Mouse (Mus musculus) forebrain, embryonic 13.5 days (tissue): ENCODE results near the gene Ssbp2. TPM values are rescaled to one million over a fixed set of nuclear protein-coding genes. Genes with fewer than 3 reads are reported as not detected.

ENCODE experiments used
- ATAC-seq: fragments of 200-750 bp; cut with Nextera tagmentation; 2 replicates; pipeline ENCODE4 v1.8.0; 2017
- H3K27ac ChIP-seq: fragments of 300-500 bp; sonication (generic); 2 replicates; pipeline ENCODE4 v1.5.1; 2015; ENCODE audit warnings: inconsistent platforms, mild to moderate bottlenecking, moderate library complexity
- H3K27me3 ChIP-seq: fragments of 300-500 bp; sonication (generic); 2 replicates; pipeline ENCODE4 v1.6.1; 2015; ENCODE audit warnings: mild to moderate bottlenecking, inconsistent platforms
- H3K36me3 ChIP-seq: fragments of 300-500 bp; sonication (generic); 2 replicates; pipeline ENCODE4 v1.6.1; 2015; ENCODE audit warnings: mild to moderate bottlenecking, inconsistent platforms; ENCODE audit not compliant: poor library complexity, severe bottlenecking
- H3K4me1 ChIP-seq: fragments of 300-500 bp; sonication (generic); 2 replicates; pipeline ENCODE4 v1.6.1; 2015; ENCODE audit warnings: inconsistent platforms
- H3K4me2 ChIP-seq: fragments of 300-500 bp; sonication (generic); 2 replicates; pipeline ENCODE4 v1.6.1; 2015; ENCODE audit warnings: inconsistent platforms, mild to moderate bottlenecking, moderate library complexity
- H3K4me3 ChIP-seq: fragments of 300-500 bp; sonication (generic); 2 replicates; pipeline ENCODE4 v1.5.1; 2015; ENCODE audit warnings: mild to moderate bottlenecking, inconsistent platforms
- H3K9ac ChIP-seq: fragments of 300-500 bp; sonication (generic); 2 replicates; pipeline ENCODE4 v1.6.1; 2015; ENCODE audit warnings: mild to moderate bottlenecking, inconsistent platforms
- H3K9me3 ChIP-seq: fragments of 300-500 bp; sonication (generic); replicated peaks from 2 replicates; pipeline ENCODE4 v1.6.1; 2016; ENCODE audit warnings: inconsistent platforms
- WGBS: fragments of 180-500 bp; shearing (Covaris S2); methylation state at CpG from one replicate; pipeline ENCODE4 v1.1.7; 2015; 5-methylcytosine and 5-hydroxymethylcytosine counted together
- polyA plus RNA-seq: library from polyadenylated mRNA; unstranded; fragments of >200 nt; fragmentation: Nextera tagmentation; extraction: Ambion mirVana; gene quantifications from 2 replicates; pipeline ENCODE4 v1.2.1, GENCODE M21; 2015

The Ssbp2 gene
- polyA plus RNA-seq, 1 experiment from 2014 or later = 202 TPM

DNA sequence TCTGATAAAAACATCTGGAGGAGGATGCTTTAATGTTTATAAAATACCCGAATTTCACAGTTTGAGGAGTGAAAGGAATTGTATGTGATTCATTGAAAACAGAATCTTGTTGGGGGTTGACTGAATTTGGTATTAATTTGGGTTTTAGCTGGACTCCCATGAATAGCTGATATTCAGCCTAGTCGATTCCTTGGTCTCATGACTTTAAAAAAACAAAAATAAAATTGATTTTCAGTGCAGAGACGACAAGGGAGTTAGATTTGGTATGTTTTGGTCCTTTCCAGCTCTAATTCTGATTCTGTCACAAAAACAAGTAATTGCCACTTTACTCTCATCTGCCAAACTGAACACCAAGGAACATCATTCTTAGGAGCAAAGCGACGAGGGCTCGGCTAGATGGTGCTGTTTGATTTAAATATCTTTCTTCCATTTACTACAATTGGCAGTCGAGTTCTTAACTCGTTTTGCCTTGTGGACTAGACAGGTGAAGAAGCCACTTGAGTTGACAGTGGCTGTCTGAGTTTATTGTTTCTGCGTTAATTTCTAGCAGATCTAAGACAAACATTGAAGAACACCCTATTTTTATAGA, 2.9 kb downstream of the Ssbp2 start:
- ATAC-seq = no peak
- H3K27me3 ChIP-seq = no peaks in the 10 kb centered on the region
- H3K9me3 ChIP-seq = no peaks in the 10 kb centered on the region
- H3K27ac ChIP-seq = no peak overlapping the region
- H3K4me3 ChIP-seq = peak overlapping the region; percentile 97
- 12% methylated on average over 9 of the region's 9 CpGs for WGBS
- H3K9ac ChIP-seq = 0 out of 2 replicates have a peak overlapping the region, but pooled peaks have one; percentile 12
- H3K4me2 ChIP-seq = peak overlapping the region; percentile 87
- H3K36me3 ChIP-seq = no peaks in the 10 kb centered on the region
- peaks cover 42% of the 10 kb centered on the region for H3K4me1 ChIP-seq

DNA sequence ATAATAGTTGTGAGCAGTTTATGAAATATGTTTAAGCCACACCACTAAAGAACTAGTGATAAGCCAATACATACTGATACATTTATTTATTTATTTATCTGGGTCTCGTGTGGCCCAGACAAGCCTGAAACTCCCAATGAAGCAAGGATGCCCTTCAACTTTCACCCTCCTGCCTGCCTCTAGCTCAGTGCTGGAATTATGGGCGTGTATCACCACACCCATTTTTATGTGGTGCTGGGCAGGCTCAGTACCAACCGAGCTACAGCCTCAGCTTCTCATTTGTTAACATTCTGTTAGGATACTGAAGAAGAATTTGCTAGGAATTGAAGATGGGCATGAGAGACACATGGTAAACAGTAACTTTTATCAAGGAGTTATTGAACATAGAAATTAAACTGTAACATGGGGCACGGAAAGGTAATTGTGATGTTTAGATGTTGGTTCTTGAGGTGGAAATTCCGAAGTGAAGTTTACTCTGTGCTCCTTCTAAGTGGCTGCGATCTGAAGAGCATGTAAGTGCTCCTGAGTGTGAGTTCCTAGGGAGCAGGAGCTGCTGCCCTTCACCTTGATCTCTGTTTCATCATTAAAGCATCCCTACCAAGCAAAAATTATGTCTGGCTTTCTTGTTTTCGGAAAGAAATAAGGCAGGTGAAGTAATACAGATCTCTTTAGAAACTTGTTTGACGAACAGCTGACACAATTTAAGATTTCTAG, 5.1 kb downstream of the Ssbp2 start:
- no peak overlapping the region for H3K9ac ChIP-seq
- no peak for ATAC-seq
- no peak overlapping the region for H3K4me3 ChIP-seq
- H3K9me3 ChIP-seq = no peaks in the 10 kb centered on the region
- H3K27ac ChIP-seq = no peak overlapping the region
- H3K4me1 ChIP-seq = peaks cover 32% of the 10 kb centered on the region
- no peaks in the 10 kb centered on the region for H3K36me3 ChIP-seq
- no peaks in the 10 kb centered on the region for H3K27me3 ChIP-seq
- 89% methylated on average over 8 of the region's 8 CpGs for WGBS
- H3K4me2 ChIP-seq = no peak overlapping the region

DNA sequence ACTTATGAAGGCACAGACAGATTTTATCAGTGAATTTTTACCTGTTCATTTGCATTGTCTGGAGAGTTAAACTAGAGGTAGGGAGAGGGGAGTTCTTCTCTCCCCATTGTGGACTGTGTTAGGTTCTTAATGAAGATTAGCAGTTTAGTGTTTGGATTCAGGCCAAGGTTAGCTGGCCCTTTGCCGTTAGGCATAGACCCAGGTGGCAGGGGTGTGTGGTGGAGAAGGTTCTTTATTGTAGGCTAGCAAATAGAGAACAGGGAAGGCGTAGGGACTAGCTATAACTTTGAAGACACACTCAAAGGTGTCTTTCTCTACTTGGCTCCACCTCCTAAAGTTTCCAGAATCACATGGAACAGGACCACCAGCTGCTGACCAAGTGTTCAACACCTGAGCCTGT, 11.5 kb downstream of the Ssbp2 start:
- no peak overlapping the region for H3K4me3 ChIP-seq
- no peak for ATAC-seq

DNA sequence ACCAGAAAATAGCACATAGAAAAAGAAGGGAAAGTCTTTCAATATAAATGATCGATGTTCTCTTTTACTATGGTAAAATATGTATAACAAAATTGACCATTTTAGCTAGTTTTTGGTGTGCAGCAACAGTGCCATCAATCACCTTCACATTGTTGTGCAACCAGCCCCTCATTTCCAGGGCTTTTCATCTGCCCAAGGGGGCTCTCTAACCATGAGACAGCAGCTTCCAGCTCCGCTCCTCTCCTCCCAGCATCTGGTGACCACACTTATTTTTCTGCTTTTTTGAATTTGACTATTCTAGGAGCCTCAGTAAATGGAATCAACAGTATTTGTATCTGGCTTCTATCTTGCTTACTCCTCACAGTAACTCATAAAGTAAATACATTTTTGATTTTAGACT, 11.9 kb downstream of the Ssbp2 start:
- Histone ChIP-seq H3K4me1 (peaks cover 14% of the 10 kb centered on the region), H3K27ac (no peak overlapping the region)

More for the DNA sequence above, 11.5 kb downstream of the Ssbp2 start:
- H3K27ac ChIP-seq = no peak overlapping the region
- H3K9ac ChIP-seq = no peak overlapping the region
- peaks cover 14% of the 10 kb centered on the region for H3K4me1 ChIP-seq
- WGBS = 26% methylated on average over 2 of the region's 2 CpGs
- H3K4me2 ChIP-seq = no peak overlapping the region
- H3K36me3 ChIP-seq = no peaks in the 10 kb centered on the region
- H3K27me3 ChIP-seq = no peaks in the 10 kb centered on the region
- no peaks in the 10 kb centered on the region for H3K9me3 ChIP-seq

DNA sequence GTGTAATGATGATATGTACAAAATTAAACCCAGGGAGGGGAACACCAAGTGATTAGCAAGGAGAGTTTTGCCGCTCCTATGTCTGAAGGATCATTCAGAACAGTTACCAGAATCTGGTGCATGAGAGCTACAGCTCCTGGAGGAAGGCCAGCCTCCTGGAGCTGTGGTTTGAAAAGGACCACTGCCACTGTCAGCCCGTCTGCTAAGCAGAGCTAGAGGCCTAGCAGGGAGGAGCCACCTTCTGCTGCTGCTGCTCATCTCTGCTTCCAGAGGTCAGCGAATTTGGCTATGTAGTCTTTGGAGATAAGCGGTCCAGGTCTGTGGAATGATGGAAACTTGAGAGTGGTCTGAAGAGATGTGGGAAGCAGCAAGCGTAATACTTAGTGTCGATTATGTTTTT, 13.4 kb downstream of the Ssbp2 start:
- H3K9me3 ChIP-seq = no peaks in the 10 kb centered on the region
- no peaks in the 10 kb centered on the region for H3K27me3 ChIP-seq
- no peak for ATAC-seq
- H3K4me3 ChIP-seq = no peak overlapping the region
- H3K36me3 ChIP-seq = no peaks in the 10 kb centered on the region
- peaks cover 25% of the 10 kb centered on the region for H3K4me1 ChIP-seq
- WGBS = 75% methylated on average over 6 of the region's 6 CpGs
- peak overlapping the region; percentile 17 for H3K9ac ChIP-seq
- H3K4me2 ChIP-seq = no peak overlapping the region
- no peak overlapping the region for H3K27ac ChIP-seq

More for the DNA sequence above, 11.9 kb downstream of the Ssbp2 start:
- Histone ChIP-seq H3K9me3 (no peaks in the 10 kb centered on the region), H3K27me3 (no peaks in the 10 kb centered on the region), H3K4me3 (no peak overlapping the region), H3K9ac (no peak overlapping the region), H3K4me2 (no peak overlapping the region), H3K36me3 (no peaks in the 10 kb centered on the region)
- no peak for ATAC-seq
- 93% methylated on average over 2 of the region's 2 CpGs for WGBS

DNA sequence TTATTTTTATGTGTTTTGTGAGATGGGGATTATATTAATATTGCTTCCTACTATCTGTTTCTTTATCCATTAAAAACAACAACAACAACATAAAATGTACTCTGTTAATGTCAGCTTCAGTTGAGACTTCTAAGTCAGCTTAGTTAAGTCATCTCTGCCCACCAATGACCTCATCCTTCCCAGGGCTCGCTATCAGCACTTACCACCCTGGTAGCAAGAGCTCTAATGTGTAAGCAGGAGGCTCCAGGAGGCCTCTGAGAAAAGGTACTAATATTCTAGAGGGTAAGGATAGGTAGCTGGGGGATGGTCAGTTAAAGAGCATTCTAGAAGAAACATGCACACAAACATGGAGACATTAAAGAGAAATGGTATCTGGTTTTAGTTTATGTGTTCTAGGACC, 13.9 kb downstream of the Ssbp2 start:
- 51% methylated on average over 1 of the region's 1 CpGs for WGBS
- Histone ChIP-seq H3K9ac (no peak overlapping the region), H3K4me1 (peaks cover 25% of the 10 kb centered on the region), H3K4me2 (no peak overlapping the region), H3K27me3 (no peaks in the 10 kb centered on the region), H3K36me3 (no peaks in the 10 kb centered on the region), H3K9me3 (no peaks in the 10 kb centered on the region), H3K27ac (no peak overlapping the region), H3K4me3 (no peak overlapping the region)
- no peak for ATAC-seq

DNA sequence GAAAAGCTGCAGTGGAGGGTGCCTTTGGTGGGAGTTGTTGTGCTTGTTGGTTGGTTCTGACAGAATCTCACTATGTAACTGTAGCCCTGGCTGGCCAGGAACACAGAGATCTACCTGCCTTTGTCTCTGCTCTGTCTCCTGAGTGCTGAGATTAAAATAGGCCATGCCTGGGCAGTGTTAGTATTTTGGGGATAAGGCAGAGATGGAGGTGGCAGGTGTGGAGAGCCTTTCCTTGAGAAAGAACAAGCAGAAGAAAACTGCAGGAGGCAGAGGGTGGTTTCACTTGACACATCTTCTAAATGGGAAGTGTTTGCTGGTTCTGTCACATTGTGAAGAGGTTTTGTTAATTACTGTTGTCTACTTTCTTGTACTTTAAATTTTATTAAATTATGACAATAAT, 15.8 kb downstream of the Ssbp2 start:
- Histone ChIP-seq H3K27ac (no peak overlapping the region), H3K4me1 (peaks cover 27% of the 10 kb centered on the region), H3K9ac (no peak overlapping the region), H3K4me2 (no peak overlapping the region), H3K27me3 (no peaks in the 10 kb centered on the region), H3K36me3 (no peaks in the 10 kb centered on the region), H3K9me3 (no peaks in the 10 kb centered on the region), H3K4me3 (no peak overlapping the region)
- no peak for ATAC-seq

DNA sequence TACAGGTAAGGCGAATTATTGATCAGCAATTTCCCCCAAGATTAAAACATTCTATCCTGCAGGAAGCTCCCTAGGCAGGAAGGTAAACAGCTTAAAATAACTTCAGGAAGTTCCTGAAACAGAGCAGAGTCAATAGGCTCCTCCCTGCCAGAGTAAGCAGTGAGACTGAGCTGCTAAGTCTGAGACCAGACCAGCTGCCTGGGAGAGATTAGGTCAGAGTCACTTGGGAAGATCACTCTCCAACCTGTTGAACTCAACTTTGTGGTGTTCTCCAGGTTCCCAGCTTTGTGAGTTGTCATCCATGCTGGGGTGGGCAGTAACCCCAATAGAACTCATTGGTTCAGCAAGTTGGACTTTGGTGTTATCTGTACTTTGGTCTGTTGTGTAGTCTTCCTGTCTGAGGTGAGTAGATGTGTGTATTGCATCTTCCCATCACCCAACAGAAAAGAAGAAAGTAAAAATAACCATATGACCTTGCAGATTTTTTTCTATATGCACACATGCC, 16.6 kb downstream of the Ssbp2 start:
- Histone ChIP-seq H3K4me1 (peaks cover 24% of the 10 kb centered on the region), H3K27ac (no peak overlapping the region)
- WGBS = 96% methylated on average over 1 of the region's 1 CpGs

DNA sequence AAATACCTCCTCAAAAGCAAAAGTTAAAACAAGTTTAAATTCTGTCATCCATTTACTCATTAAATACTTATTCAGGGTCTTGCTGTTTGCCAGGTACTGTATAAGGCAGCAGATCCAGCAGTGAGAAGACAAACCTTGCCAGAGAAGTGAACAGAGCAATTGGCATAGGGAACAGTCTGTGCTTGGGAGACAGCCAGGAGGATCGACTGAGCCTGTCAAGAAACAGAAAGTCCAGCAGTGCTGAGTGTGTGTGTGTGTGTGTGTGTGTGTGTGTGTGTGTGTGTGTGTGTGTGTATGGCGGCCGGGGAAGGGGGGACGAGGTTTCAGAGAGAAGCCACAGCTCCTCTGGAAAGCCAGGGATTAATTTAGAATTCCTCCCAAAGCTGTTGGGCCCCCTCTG, 17.9 kb downstream of the Ssbp2 start:
- Histone ChIP-seq H3K4me2 (no peak overlapping the region), H3K27me3 (no peaks in the 10 kb centered on the region), H3K27ac (no peak overlapping the region), H3K9ac (no peak overlapping the region), H3K4me1 (peaks cover 22% of the 10 kb centered on the region), H3K4me3 (no peak overlapping the region), H3K36me3 (no peaks in the 10 kb centered on the region), H3K9me3 (no peaks in the 10 kb centered on the region)
- peak; percentile 71 for ATAC-seq
- 33% methylated on average over 2 of the region's 4 CpGs for WGBS

More for the DNA sequence above, 16.6 kb downstream of the Ssbp2 start:
- H3K9ac ChIP-seq = no peak overlapping the region
- no peaks in the 10 kb centered on the region for H3K9me3 ChIP-seq
- H3K4me3 ChIP-seq = no peak overlapping the region
- no peaks in the 10 kb centered on the region for H3K27me3 ChIP-seq
- no peak overlapping the region for H3K4me2 ChIP-seq
- no peak for ATAC-seq
- H3K36me3 ChIP-seq = no peaks in the 10 kb centered on the region

DNA sequence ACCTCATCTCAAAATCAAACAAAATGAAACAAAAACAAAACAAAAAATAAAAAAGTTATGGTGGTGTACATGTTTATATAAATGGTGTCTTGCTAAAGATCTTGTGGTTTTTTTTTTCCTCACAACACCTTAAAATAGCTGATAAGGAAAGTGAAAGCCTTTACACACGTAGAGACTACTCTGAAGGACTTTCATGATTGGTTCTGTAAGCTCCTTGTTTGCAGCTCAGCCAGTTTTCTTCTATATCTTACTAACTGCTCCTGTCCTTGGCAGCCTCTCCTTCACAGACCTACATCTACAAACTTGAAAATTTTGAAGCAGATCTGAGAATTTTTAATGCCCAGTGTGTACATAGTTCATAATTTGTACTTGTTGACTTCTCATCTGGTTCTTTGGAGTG, 24.2 kb downstream of the Ssbp2 start:
- no peak overlapping the region for H3K4me2 ChIP-seq
- no peaks in the 10 kb centered on the region for H3K9me3 ChIP-seq
- no peaks in the 10 kb centered on the region for H3K27me3 ChIP-seq
- no peaks in the 10 kb centered on the region for H3K36me3 ChIP-seq
- no peak overlapping the region for H3K27ac ChIP-seq
- H3K9ac ChIP-seq = no peak overlapping the region
- H3K4me3 ChIP-seq = no peak overlapping the region
- peaks cover 9% of the 10 kb centered on the region; the same call in 1 of the 2 replicates for H3K4me1 ChIP-seq
- WGBS = 89% methylated on average over 1 of the region's 1 CpGs
- ATAC-seq = no peak

DNA sequence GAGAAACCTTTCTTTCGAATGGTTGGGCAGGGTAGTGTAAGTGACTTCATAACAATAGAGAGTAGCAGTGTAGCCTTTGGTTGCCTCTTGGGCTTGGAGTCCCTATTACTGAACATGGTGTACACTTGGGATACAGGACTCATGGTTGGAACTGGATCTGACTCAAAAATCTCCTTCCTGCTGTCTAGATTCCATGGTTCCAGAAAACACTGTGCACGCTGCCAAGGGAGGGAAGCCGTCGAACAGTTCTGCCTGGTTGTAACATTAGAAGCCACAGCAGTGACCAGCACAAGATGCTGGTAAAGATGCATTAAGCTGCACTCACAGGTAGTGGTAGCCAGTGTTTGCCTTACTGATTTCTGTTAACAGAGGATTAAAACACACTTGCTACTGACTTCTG, 32.0 kb downstream of the Ssbp2 start:
- no peak overlapping the region for H3K4me3 ChIP-seq
- no peak overlapping the region for H3K27ac ChIP-seq
- ATAC-seq = no peak
- no peaks in the 10 kb centered on the region for H3K36me3 ChIP-seq
- H3K9me3 ChIP-seq = no peaks in the 10 kb centered on the region
- 91% methylated on average over 4 of the region's 4 CpGs for WGBS
- H3K27me3 ChIP-seq = no peaks in the 10 kb centered on the region
- H3K4me2 ChIP-seq = no peak overlapping the region
- H3K4me1 ChIP-seq = 0 out of 2 replicates have a peak, but pooled peaks cover 6% of the 10 kb centered on the region
- H3K9ac ChIP-seq = no peak overlapping the region

DNA sequence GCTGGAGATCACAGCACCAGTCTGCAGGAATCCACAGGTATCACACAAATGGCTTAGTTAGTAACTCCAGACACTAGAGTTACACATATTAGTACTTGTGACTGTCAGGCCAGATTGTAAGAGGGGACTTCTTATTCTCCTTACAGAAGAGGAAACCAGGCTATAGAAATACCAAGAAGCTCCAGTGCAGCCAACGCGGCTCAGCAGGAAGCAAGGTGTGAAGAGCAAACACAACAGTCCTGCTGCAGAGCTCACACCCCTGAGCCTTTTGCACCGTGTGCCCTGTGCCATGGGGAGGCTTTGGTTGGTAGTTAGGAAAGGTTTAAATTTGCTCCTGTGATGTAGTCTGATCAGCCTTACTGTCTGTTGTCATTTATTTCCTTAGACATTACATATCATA, 37.0 kb downstream of the Ssbp2 start:
- no peak overlapping the region for H3K4me3 ChIP-seq
- 0 out of 2 replicates have a peak, but pooled peaks cover 4% of the 10 kb centered on the region for H3K9me3 ChIP-seq
- H3K4me1 ChIP-seq = peaks cover 9% of the 10 kb centered on the region; the same call in 1 of the 2 replicates
- no peak overlapping the region for H3K4me2 ChIP-seq
- H3K36me3 ChIP-seq = peaks cover 13% of the 10 kb centered on the region
- ATAC-seq = no peak
- H3K9ac ChIP-seq = no peak overlapping the region
- 81% methylated on average over 3 of the region's 3 CpGs for WGBS
- no peaks in the 10 kb centered on the region for H3K27me3 ChIP-seq
- H3K27ac ChIP-seq = no peak overlapping the region
